Mouse (Mus musculus) ES-Bruce4 (cell line): ENCODE measurements around the gene Gpatch3. TPM values are rescaled to one million over a fixed set of nuclear protein-coding genes. Genes with fewer than 3 reads are reported as not detected.

Experiments
- H3K27ac ChIP-seq: 2 replicates; pipeline ENCODE4 v1.5.1; 2012; ENCODE audit warnings: low read length, inconsistent platforms; ENCODE audit not compliant: insufficient read depth
- H3K27me3 ChIP-seq: 2 replicates; pipeline ENCODE4 v1.6.1; 2012; ENCODE audit warnings: mild to moderate bottlenecking, low read length, inconsistent platforms; ENCODE audit not compliant: control insufficient read depth, poor library complexity, insufficient read depth, severe bottlenecking
- H3K36me3 ChIP-seq: 2 replicates; pipeline ENCODE4 v1.6.1; 2012; ENCODE audit warnings: inconsistent platforms, mild to moderate bottlenecking, low read length, moderate library complexity; ENCODE audit not compliant: control insufficient read depth, poor library complexity, insufficient read depth, severe bottlenecking
- H3K4me1 ChIP-seq: one replicate; pipeline ENCODE4 v1.8.1; 2011; ENCODE audit warnings: low read length; ENCODE audit not compliant: control insufficient read depth, insufficient read depth
- H3K4me3 ChIP-seq: 2 replicates; pipeline ENCODE4 v1.5.1; 2011; ENCODE audit warnings: low read depth, mild to moderate bottlenecking, low read length
- H3K9ac ChIP-seq: 2 replicates; pipeline ENCODE4 v1.6.1; 2012; ENCODE audit warnings: low read depth, mild to moderate bottlenecking, inconsistent platforms; ENCODE audit not compliant: poor library complexity, severe bottlenecking
- H3K9me3 ChIP-seq: replicated peaks from 2 replicates; pipeline ENCODE4 v1.6.1; 2012; ENCODE audit warnings: mild to moderate bottlenecking, low read length, inconsistent platforms; ENCODE audit not compliant: control insufficient read depth, poor library complexity, insufficient read depth, severe bottlenecking
- CTCF ChIP-seq: IDR thresholded peaks from one replicate; pipeline ENCODE4 v1.8.1; 2011; ENCODE audit warnings: low read depth, low read length
- EP300 ChIP-seq: IDR thresholded peaks from 2 replicates; pipeline ENCODE4 v1.6.1; 2011; ENCODE audit warnings: low read depth, low read length; ENCODE audit not compliant: insufficient read depth
- POLR2A ChIP-seq: IDR thresholded peaks from one replicate; pipeline ENCODE4 v1.8.1; 2011; ENCODE audit warnings: low read length; ENCODE audit not compliant: insufficient read depth
- polyA plus RNA-seq: library from polyadenylated mRNA; stranded (reverse); fragments of >200 nt; gene quantifications from 2 replicates; pipeline ENCODE4 v1.2.4, GENCODE M21; 2011; ENCODE audit warnings: low read depth; ENCODE audit not compliant: missing spikeins, insufficient read depth, insufficient read length

The Gpatch3 gene
- polyA plus RNA-seq, 1 experiment = 7.9 TPM

- peaks cover under 1% of the 10 kb centered on the region; the same call in 1 of the 2 replicates for H3K36me3 ChIP-seq
- H3K4me1 ChIP-seq = peaks cover 5% of the 10 kb centered on the region
- H3K27ac ChIP-seq = no peak overlapping the region
- no peak overlapping the region for H3K9ac ChIP-seq
- H3K9me3 ChIP-seq = no peaks in the 10 kb centered on the region
- no peaks in the 10 kb centered on the region for H3K27me3 ChIP-seq
- H3K4me3 ChIP-seq = no peak overlapping the region
- TF ChIP-seq EP300 (no peak), POLR2A (no peak), CTCF (no peak)
Observed at GRCm38 (mm10) chr4:133617936-133618335, 43.4 kb downstream of the Gpatch3 start.

GRCm38 (mm10) chr4:133619473-133620136, 45.1 kb downstream of the Gpatch3 start:
- Histone ChIP-seq H3K36me3 (0 out of 2 replicates have a peak, but pooled peaks cover 3% of the 10 kb centered on the region), H3K27me3 (no peaks in the 10 kb centered on the region), H3K9ac (no peak overlapping the region), H3K27ac (no peak overlapping the region), H3K9me3 (no peaks in the 10 kb centered on the region), H3K4me1 (peaks cover 8% of the 10 kb centered on the region), H3K4me3 (no peak overlapping the region)
- no peak for TF ChIP-seq POLR2A
- TF ChIP-seq EP300 = no peak
- TF ChIP-seq CTCF = no peak

- Histone ChIP-seq H3K27ac (no peak overlapping the region), H3K9ac (no peak overlapping the region), H3K4me3 (no peak overlapping the region), H3K4me1 (peaks cover 11% of the 10 kb centered on the region), H3K36me3 (0 out of 2 replicates have a peak, but pooled peaks cover 3% of the 10 kb centered on the region), H3K9me3 (no peaks in the 10 kb centered on the region), H3K27me3 (no peaks in the 10 kb centered on the region)
- TF ChIP-seq CTCF (no peak), POLR2A (no peak), EP300 (no peak)
Observed at GRCm38 (mm10) chr4:133620668-133621067, 46.1 kb downstream of the Gpatch3 start.

GRCm38 (mm10) chr4:133622161-133622695, 47.7 kb downstream of the Gpatch3 start:
- Histone ChIP-seq H3K9me3 (no peaks in the 10 kb centered on the region), H3K4me3 (no peak overlapping the region), H3K9ac (peak overlapping the region; percentile 16; the same call in 1 of the 2 replicates), H3K36me3 (0 out of 2 replicates have a peak, but pooled peaks cover 3% of the 10 kb centered on the region), H3K27ac (peak overlapping the region; percentile 30; the same call in 1 of the 2 replicates), H3K27me3 (no peaks in the 10 kb centered on the region), H3K4me1 (peaks cover 15% of the 10 kb centered on the region)
- TF ChIP-seq POLR2A (no peak), EP300 (no peak), CTCF (no peak)

GRCm38 (mm10) chr4:133624830-133625229, 50.3 kb downstream of the Gpatch3 start:
- Histone ChIP-seq H3K9me3 (no peaks in the 10 kb centered on the region), H3K27ac (no peak overlapping the region), H3K4me1 (peaks cover 15% of the 10 kb centered on the region), H3K27me3 (no peaks in the 10 kb centered on the region), H3K36me3 (0 out of 2 replicates have a peak, but pooled peaks cover 3% of the 10 kb centered on the region), H3K9ac (no peak overlapping the region; the same call in 1 of the 2 replicates), H3K4me3 (no peak overlapping the region)
- TF ChIP-seq CTCF = no peak
- TF ChIP-seq EP300 = no peak
- no peak for TF ChIP-seq POLR2A

- Histone ChIP-seq H3K36me3 (0 out of 2 replicates have a peak, but pooled peaks cover 3% of the 10 kb centered on the region), H3K9ac (no peak overlapping the region; the same call in 1 of the 2 replicates), H3K27me3 (no peaks in the 10 kb centered on the region), H3K4me1 (peaks cover 16% of the 10 kb centered on the region), H3K27ac (peak overlapping the region; percentile 65), H3K4me3 (no peak overlapping the region), H3K9me3 (no peaks in the 10 kb centered on the region)
- TF ChIP-seq POLR2A (no peak), EP300 (no peak), CTCF (no peak)
Observed at GRCm38 (mm10) chr4:133625621-133626071, 51.1 kb downstream of the Gpatch3 start.
